Mouse (Mus musculus): ENCODE data around the gene Gm20696. TPM values are rescaled to one million over a fixed set of nuclear protein-coding genes. Genes with fewer than 3 reads are reported as not detected.

The Gm20696 gene
- polyA plus RNA-seq, 1 experiment from 2014 or later: 3.4 TPM

DNA sequence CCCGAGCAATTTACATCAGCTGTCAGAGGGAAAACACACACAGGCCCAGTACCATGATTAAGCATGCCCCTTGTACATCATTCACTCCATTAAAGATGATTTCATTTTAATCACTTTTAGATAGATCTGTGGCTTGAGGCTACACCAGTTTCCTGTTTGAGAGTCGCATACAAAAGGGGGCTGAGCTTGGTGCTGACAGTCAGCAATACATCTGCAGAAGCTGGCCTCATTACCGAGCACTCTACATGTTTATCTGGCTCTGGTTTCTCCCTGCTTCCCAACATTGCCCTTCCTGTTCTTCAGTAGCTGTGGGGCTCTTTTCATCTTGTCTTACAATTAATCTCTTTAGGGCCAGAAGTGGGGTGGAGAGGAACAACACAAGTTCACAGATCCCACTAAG lies 6.2 kb downstream of the Gm20696 start:
- 36% methylated on average over 3 of the region's 3 CpGs for WGBS
- no peak for ATAC-seq (ENCODE audit: low FRiP score, low read depth)
- H3K9ac ChIP-seq: no peak overlapping the region

DNA sequence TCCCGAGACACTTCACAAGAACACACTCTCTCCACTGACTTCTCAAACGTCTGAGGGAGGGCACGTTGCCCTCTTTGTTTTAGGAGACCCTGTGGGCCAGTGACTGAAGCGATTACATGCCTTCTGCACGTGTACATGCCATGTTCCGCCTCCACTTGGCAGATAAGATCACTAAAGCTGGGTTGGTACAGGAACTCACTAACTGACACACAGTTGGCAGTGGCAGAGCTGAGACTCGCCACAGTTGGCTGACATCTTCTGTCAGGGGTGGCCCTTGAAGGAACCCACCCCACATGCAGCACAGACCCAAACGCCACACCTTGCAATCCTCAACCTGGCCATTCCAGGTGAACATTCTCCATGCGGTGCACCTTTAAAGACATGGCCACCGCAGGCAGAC lies 8.0 kb downstream of the Gm20696 start:
- Histone ChIP-seq H3K27ac (replicated peaks) (no peak overlapping the region), H3K27me3 (0 out of 2 replicates have a peak, but pooled peaks cover 4% of the 10 kb centered on the region), H3K4me3 (no peak overlapping the region), H3K4me1 (replicated peaks) (peaks cover 6% of the 10 kb centered on the region), H3K4me2 (no peak overlapping the region), H3K36me3 (no peaks in the 10 kb centered on the region), H3K9ac (no peak overlapping the region), H3K9me3 (no peaks in the 10 kb centered on the region)
- ATAC-seq (ENCODE audit: low FRiP score, low read depth): no peak
- 88% methylated on average over 10 of the region's 10 CpGs for WGBS

More for the DNA sequence above, 6.2 kb downstream of the Gm20696 start:
- H3K27me3 ChIP-seq: 0 out of 2 replicates have a peak, but pooled peaks cover 4% of the 10 kb centered on the region
- H3K4me2 ChIP-seq: no peak overlapping the region
- no peaks in the 10 kb centered on the region for H3K9me3 ChIP-seq
- H3K4me3 ChIP-seq: no peak overlapping the region
- no peak overlapping the region for H3K27ac ChIP-seq (replicated peaks)
- H3K4me1 ChIP-seq (replicated peaks): peaks cover 16% of the 10 kb centered on the region
- no peaks in the 10 kb centered on the region for H3K36me3 ChIP-seq

DNA sequence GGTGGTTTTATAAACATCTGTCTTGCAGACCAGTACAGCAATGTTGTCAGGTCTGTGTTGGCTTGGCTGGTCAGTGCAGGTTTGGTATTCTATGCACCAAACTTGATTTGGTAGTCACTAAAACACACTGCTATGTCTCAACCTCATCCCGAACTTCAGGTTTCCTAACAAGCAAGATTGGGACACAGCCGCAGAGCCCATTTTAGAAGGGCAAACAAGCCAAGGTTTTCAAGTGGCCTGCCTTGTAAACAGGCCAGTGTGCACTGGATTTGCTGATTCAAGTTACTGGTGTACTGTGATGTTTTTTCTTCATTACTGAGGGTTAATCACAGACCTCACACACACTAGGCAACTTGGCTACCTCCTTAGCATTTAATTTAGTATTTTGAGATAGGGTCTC lies 10.5 kb downstream of the Gm20696 start:
- no peak for ATAC-seq (ENCODE audit: low FRiP score, low read depth)
- Histone ChIP-seq H3K9ac (no peak overlapping the region), H3K27me3 (no peaks in the 10 kb centered on the region), H3K4me2 (no peak overlapping the region), H3K4me3 (no peak overlapping the region), H3K9me3 (no peaks in the 10 kb centered on the region), H3K4me1 (replicated peaks) (peaks cover 6% of the 10 kb centered on the region), H3K27ac (replicated peaks) (no peak overlapping the region), H3K36me3 (no peaks in the 10 kb centered on the region)
- WGBS: 93% methylated on average over 2 of the region's 2 CpGs

DNA sequence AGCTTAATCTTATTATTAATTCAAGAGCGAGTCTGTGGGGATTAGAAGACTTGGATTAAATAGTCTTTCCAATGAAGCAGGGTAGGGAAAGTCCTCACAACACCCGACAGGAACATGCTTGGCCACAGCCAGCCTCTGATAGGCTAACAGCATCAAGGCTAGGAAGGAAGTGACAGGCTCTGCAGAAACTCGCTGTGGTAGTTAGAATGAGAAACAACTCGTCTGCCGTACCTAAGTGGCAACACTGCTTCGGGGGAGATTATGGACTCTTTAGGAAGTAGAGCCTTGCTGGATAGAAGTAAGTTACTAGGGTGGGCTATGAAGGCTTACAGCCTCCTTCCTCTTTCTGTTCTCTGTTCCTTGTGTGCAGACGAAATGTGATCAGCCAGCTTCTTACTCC lies 11.1 kb downstream of the Gm20696 start:
- no peak overlapping the region for H3K27ac ChIP-seq (replicated peaks)
- H3K9me3 ChIP-seq: no peaks in the 10 kb centered on the region
- H3K27me3 ChIP-seq: no peaks in the 10 kb centered on the region
- H3K9ac ChIP-seq: no peak overlapping the region
- H3K36me3 ChIP-seq: no peaks in the 10 kb centered on the region
- H3K4me2 ChIP-seq: no peak overlapping the region
- 75% methylated on average over 7 of the region's 7 CpGs for WGBS
- no peak for ATAC-seq (ENCODE audit: low FRiP score, low read depth)
- H3K4me3 ChIP-seq: no peak overlapping the region
- peaks cover 4% of the 10 kb centered on the region for H3K4me1 ChIP-seq (replicated peaks)

DNA sequence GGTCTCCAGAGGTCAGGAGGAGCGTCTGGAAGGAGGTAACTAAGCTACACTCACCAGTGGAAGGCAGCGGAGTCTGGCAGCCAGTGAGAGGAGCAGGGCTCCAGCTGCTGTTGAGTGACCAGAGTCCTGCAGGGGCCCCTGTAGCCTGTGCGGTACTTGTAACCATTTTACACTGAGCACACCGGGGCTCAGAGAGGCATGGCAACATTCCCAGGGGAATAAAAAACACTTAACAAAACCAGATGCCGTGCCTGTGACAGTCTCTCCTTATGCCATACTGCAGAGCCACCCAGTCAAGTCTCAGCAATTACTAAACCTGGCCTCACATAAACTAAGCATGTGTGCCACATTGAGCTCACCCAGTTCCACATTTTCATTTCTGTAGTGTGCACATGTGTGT lies 12.3 kb downstream of the Gm20696 start:
- H3K4me3 ChIP-seq: no peak overlapping the region
- WGBS: 42% methylated on average over 5 of the region's 5 CpGs
- no peak for ATAC-seq (ENCODE audit: low FRiP score, low read depth)

DNA sequence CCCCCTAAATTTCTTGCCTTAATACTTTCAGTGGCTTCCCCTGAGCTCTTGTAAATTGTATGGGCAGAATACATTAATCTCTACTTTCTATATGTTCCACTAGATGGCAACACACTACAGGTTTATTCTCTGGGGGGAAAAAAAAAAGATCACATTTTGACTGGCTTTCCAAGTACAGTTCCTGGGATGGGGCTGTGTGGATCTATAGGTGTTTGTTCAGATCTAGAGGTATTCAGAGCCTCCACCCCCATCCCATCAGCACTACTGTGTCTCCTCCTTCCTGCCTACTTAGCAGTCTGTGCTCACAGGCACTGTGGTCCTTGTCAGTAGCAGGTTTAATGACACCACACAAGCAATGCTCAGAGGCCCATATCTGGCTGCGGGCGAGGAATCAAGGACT lies 14.3 kb downstream of the Gm20696 start:
- H3K36me3 ChIP-seq: no peaks in the 10 kb centered on the region
- H3K4me3 ChIP-seq: no peak overlapping the region
- H3K4me2 ChIP-seq: no peak overlapping the region
- WGBS: 83% methylated on average over 2 of the region's 2 CpGs
- no peaks in the 10 kb centered on the region for H3K9me3 ChIP-seq
- peak; percentile 61; the same call in 1 of the 2 replicates for ATAC-seq (ENCODE audit: low FRiP score, low read depth)
- no peaks in the 10 kb centered on the region for H3K4me1 ChIP-seq (replicated peaks)
- H3K9ac ChIP-seq: no peak overlapping the region
- no peaks in the 10 kb centered on the region for H3K27me3 ChIP-seq
- no peak overlapping the region for H3K27ac ChIP-seq (replicated peaks)

More for the DNA sequence above, 12.3 kb downstream of the Gm20696 start:
- Histone ChIP-seq H3K9ac (no peak overlapping the region), H3K4me1 (replicated peaks) (no peaks in the 10 kb centered on the region), H3K27me3 (no peaks in the 10 kb centered on the region), H3K9me3 (no peaks in the 10 kb centered on the region), H3K27ac (replicated peaks) (no peak overlapping the region), H3K4me2 (no peak overlapping the region), H3K36me3 (no peaks in the 10 kb centered on the region)

DNA sequence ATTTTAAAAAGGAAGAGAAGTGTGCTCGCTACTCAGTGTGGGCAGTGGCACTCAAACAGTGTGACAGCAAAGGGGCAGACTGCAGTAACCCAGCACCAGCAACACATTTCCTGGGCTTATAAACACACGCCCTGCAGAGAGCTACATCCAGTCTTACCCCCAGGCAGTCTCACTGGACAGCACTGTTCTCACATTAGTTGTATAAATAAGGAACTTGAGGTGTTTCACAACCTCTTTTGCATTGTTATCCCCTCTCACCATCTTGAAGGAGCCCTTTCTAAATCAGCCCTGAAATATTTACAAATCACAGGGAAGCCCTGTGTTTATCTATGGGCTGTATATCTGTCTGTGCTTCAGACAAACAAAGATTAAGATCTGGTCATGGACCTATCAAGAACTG lies 17.3 kb downstream of the Gm20696 start:
- Histone ChIP-seq H3K4me2 (no peak overlapping the region), H3K4me3 (no peak overlapping the region), H3K27ac (replicated peaks) (no peak overlapping the region), H3K9me3 (no peaks in the 10 kb centered on the region), H3K27me3 (no peaks in the 10 kb centered on the region), H3K4me1 (replicated peaks) (no peaks in the 10 kb centered on the region), H3K36me3 (no peaks in the 10 kb centered on the region; the same call in 1 of the 2 replicates), H3K9ac (no peak overlapping the region)
- 69% methylated on average over 2 of the region's 2 CpGs for WGBS
- no peak for ATAC-seq (ENCODE audit: low FRiP score, low read depth)

DNA sequence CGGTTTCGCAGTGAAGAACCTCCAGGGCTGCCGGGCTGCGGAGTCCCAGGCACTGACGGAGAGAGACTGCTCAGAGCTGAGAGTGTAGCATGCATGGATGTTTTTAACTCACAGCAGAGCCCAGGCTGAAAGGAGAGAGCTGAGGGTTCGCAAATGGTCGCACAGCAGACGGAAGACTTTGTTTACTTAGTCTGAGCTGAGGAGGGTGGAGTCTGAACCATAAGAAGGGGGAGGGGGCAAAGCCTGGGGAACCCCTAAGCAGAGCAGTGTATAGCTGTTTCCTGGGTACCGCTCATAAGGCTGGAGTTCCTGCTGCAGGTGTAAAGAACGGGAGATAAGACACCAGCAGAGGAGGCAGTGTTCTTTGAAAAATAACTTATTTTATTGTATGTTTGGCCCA lies 20.3 kb downstream of the Gm20696 start:
- no peak overlapping the region for H3K4me2 ChIP-seq
- H3K4me3 ChIP-seq: no peak overlapping the region
- no peaks in the 10 kb centered on the region; the same call in 1 of the 2 replicates for H3K36me3 ChIP-seq
- H3K9me3 ChIP-seq: no peaks in the 10 kb centered on the region
- no peaks in the 10 kb centered on the region for H3K4me1 ChIP-seq (replicated peaks)
- WGBS: 68% methylated on average over 10 of the region's 10 CpGs
- H3K9ac ChIP-seq: no peak overlapping the region
- no peak for ATAC-seq (ENCODE audit: low FRiP score, low read depth)
- no peak overlapping the region for H3K27ac ChIP-seq (replicated peaks)
- no peaks in the 10 kb centered on the region for H3K27me3 ChIP-seq

DNA sequence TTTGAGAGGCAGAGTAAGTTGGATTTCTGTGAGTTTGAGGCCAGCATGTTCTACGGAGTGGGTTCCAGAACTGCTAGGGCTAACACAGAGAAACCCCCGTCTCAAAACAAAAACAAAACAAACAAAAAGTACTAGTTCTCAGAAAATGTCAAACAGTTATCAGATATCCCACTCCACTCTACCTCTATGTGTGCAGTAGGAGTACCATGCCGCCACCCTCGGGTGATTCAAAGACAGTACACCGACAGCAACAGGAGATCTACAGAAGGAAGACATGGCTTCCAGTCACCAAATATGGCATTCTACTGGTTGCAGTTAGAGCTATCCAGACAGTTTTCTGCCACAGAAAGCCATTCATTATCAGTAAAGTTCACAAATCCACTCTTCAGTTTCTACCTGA lies 21.7 kb downstream of the Gm20696 start:
- H3K27ac ChIP-seq (replicated peaks): no peak overlapping the region
- no peaks in the 10 kb centered on the region for H3K4me1 ChIP-seq (replicated peaks)
- H3K4me3 ChIP-seq: no peak overlapping the region
- no peaks in the 10 kb centered on the region for H3K9me3 ChIP-seq
- no peaks in the 10 kb centered on the region; the same call in 1 of the 2 replicates for H3K36me3 ChIP-seq
- no peak overlapping the region for H3K4me2 ChIP-seq
- ATAC-seq (ENCODE audit: low FRiP score, low read depth): no peak
- 90% methylated on average over 5 of the region's 5 CpGs for WGBS
- no peaks in the 10 kb centered on the region for H3K27me3 ChIP-seq
- no peak overlapping the region for H3K9ac ChIP-seq

DNA sequence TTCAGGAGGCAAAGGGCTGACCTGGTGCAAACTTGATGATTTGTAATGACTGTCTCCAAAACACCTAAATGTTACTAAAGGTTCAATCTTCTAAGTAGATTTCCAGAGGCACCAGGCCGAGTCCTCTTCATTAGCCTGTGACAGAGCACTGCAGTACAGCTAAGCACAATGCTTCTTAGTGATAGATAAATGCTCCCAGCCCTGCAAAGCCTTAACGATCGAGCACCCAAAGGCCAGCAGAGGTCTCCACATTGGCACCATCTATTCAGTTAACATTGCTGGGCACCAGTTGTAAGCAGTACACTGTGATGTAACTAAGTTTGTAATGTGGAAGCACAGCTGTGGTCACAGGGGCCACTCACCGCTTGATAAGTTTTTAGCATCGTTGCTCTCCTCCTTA lies 22.2 kb downstream of the Gm20696 start:
- H3K4me2 ChIP-seq: no peak overlapping the region
- 86% methylated on average over 5 of the region's 5 CpGs for WGBS

DNA sequence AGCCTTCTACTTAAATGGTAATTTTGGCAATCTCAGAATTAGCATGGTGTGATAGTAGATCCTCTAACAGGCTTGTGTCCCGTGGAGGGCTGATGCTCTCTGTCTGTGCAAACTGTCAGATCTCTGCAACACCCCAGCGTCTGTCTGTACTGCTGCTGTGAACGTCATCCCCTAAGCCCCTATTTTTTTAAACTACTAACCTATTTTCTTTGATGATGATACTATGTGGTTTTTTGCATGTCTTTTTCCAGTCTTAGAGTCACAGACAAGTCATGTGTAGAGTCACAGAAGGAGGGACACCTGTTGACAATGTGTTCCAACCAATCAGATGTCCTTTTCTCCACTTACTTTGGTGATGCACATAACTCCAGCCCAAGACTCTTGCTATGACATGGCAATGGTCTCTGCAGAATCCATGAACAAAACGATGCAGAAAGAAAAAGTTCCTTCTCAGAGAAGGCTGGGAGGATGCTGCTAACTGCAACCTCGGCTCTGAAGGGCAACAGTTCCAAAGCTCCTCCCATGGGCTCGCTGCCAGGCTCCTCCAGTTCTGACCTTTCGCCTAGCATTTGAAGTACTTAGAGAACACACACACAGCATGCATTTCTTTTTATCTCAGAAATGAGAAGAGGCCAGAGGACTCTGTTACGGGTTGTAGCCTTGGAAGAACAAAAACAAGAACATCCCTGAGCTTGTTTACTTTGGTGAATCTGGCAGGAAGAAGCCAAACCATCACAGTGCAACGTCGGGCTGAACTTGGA lies 23.0 kb downstream of the Gm20696 start:
- no peaks in the 10 kb centered on the region for H3K4me1 ChIP-seq (replicated peaks)
- H3K9ac ChIP-seq: no peak overlapping the region
- H3K4me3 ChIP-seq: no peak overlapping the region
- H3K27me3 ChIP-seq: no peaks in the 10 kb centered on the region
- ATAC-seq (ENCODE audit: low FRiP score, low read depth): no peak
- no peak overlapping the region for H3K4me2 ChIP-seq
- no peaks in the 10 kb centered on the region for H3K9me3 ChIP-seq
- H3K36me3 ChIP-seq: peaks cover 3% of the 10 kb centered on the region; the same call in 1 of the 2 replicates
- H3K27ac ChIP-seq (replicated peaks): no peak overlapping the region
- 69% methylated on average over 10 of the region's 10 CpGs for WGBS

More for the DNA sequence above, 22.2 kb downstream of the Gm20696 start:
- Histone ChIP-seq H3K27me3 (no peaks in the 10 kb centered on the region), H3K9ac (no peak overlapping the region), H3K27ac (replicated peaks) (no peak overlapping the region), H3K9me3 (no peaks in the 10 kb centered on the region), H3K36me3 (no peaks in the 10 kb centered on the region; the same call in 1 of the 2 replicates), H3K4me3 (no peak overlapping the region), H3K4me1 (replicated peaks) (no peaks in the 10 kb centered on the region)
- ATAC-seq (ENCODE audit: low FRiP score, low read depth): no peak

DNA sequence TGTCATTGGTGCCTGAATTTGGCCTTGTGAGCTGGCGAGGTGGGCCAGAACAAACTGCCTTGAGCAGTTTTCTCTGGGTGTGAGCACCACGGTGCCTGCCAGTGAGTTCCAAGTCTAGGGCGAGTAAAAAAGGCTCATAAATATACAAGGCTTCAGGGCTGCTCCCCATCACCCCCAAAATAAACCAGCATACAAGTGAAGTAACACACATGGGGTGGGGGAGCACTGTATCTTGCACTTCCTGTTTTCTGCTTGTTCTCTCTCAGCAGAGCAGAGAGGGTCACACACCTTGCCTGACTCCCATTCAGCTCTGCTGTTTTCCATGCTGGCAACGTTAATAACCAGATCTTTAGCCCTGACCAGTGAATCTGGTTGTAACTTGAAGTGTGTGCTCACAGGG lies 29.1 kb downstream of the Gm20696 start:
- Histone ChIP-seq H3K4me1 (replicated peaks) (no peaks in the 10 kb centered on the region; the same call in 1 of the 2 replicates), H3K4me3 (no peak overlapping the region), H3K27ac (replicated peaks) (no peak overlapping the region), H3K36me3 (0 out of 2 replicates have a peak, but pooled peaks cover 3% of the 10 kb centered on the region), H3K9ac (no peak overlapping the region), H3K9me3 (no peaks in the 10 kb centered on the region), H3K4me2 (no peak overlapping the region), H3K27me3 (0 out of 2 replicates have a peak, but pooled peaks cover 4% of the 10 kb centered on the region)
- 70% methylated on average over 4 of the region's 4 CpGs for WGBS
- ATAC-seq (ENCODE audit: low FRiP score, low read depth): no peak

Data from hindbrain, embryonic 15.5 days (tissue).